19 mouse cellular contexts compared by ENCODE assay signal in the genomic region with DNA sequence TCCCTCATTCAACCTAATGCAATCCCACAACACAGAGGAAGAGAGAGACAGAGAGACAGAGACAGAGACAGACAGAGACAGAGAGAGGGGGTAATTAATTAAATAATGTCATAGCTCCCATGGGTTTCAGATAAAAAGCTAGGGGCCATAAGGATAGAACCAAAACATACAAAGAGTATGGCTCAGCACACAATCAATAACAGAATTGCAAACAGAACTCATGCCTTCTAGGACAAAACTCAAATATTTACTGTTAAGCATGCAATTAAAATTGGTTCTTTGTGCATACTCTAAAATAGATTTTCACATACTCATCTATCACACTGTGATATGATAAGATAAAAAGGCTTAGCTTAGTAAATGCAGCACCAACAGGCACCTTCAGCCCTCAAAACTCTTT. TPM values are rescaled to one million over a fixed set of nuclear protein-coding genes. Genes with fewer than 3 reads are reported as not detected.
"Had no signal": no experiment of that assay in that cellular context is flagged by ENCODE, and none has a peak within 500 bp of the region (broad histone marks: within the 10 kb centered on the region; RNA-seq: fewer than 3 reads in every experiment).

No protein-coding gene starts in this region.

- H3K27ac ChIP-seq: liver, embryonic 15.5 days; lung, embryonic 15.5 days; macrophage; midbrain, embryonic 13.5 days; midbrain, embryonic 15.5 days; neural tube, embryonic 12.5 days had no signal

- H3K27me3 ChIP-seq: lung, embryonic 15.5 days; midbrain, embryonic 15.5 days; neural tube, embryonic 12.5 days had no signal

- H3K4me2 ChIP-seq: liver, embryonic 15.5 days; lung, embryonic 15.5 days; midbrain, embryonic 11.5 days; midbrain, embryonic 13.5 days; midbrain, embryonic 15.5 days; neural tube, embryonic 12.5 days had no signal

- H3K9ac ChIP-seq: liver, embryonic 15.5 days; liver, postnatal 0 days; lung, embryonic 15.5 days; midbrain, embryonic 13.5 days; midbrain, embryonic 15.5 days; neural tube, embryonic 12.5 days had no signal

- DNase-seq: liver, postnatal 0 days; lung, adult 2 months; lung, postnatal 14 days; lung, postnatal 36 days; right cerebral cortex, postnatal 14 days; thymus, adult 2 months; thymus, postnatal 25 days; thymus, postnatal 4 days had no signal

- H3K9me3 ChIP-seq: liver, embryonic 15.5 days; lung, embryonic 15.5 days; midbrain, embryonic 13.5 days; midbrain, embryonic 15.5 days; neural tube, embryonic 12.5 days had no signal

- H3K36me3 ChIP-seq: liver, embryonic 15.5 days; lung, embryonic 15.5 days; midbrain, embryonic 13.5 days; midbrain, embryonic 15.5 days; neural tube, embryonic 12.5 days had no signal

- H3K4me3 ChIP-seq: liver, embryonic 15.5 days; lung, embryonic 15.5 days; megakaryocyte, embryonic 14.5 days; midbrain, embryonic 13.5 days; midbrain, embryonic 15.5 days; neural tube, embryonic 12.5 days had no signal

- H3K4me1 ChIP-seq: lung, embryonic 15.5 days; midbrain, embryonic 13.5 days; midbrain, embryonic 15.5 days; neural tube, embryonic 12.5 days had no signal

- ATAC-seq: liver, postnatal 0 days; lung, postnatal 0 days; midbrain, embryonic 13.5 days; midbrain, embryonic 15.5 days had no signal

RNA-seq across cellular contexts. Expression of a gene that starts 5.2 kb away (rescaled TPM):
- polyA plus RNA-seq: liver, postnatal 0 days; lung, adult 2 months; macrophage; spleen, adult 2 months; urinary bladder, adult 2 months had no signal
